Mouse (Mus musculus) C2C12 (cell line): ENCODE measurements around the gene Cacna2d3.

Experiments used
- CEBPB ChIP-seq: IDR thresholded peaks from one replicate; pipeline ENCODE4 v1.6.1; 2011; ENCODE audit warnings: low read depth, mild to moderate bottlenecking, control low read depth, moderate library complexity
- CTCF ChIP-seq: IDR thresholded peaks from one replicate; pipeline ENCODE4 v1.5.1; 2011; ENCODE audit not compliant: control insufficient read depth, insufficient read depth, insufficient read length
- MAX ChIP-seq: IDR thresholded peaks from one replicate; pipeline ENCODE4 v1.6.1; 2011; ENCODE audit warnings: mild to moderate bottlenecking, control low read depth
- MYOD1 ChIP-seq: IDR thresholded peaks from one replicate; pipeline ENCODE4 v1.6.1; 2011; ENCODE audit warnings: low read depth; ENCODE audit not compliant: control insufficient read depth, insufficient read length
- MYOG ChIP-seq: IDR thresholded peaks from one replicate; pipeline ENCODE4 v1.6.1; 2011; ENCODE audit not compliant: control insufficient read depth, insufficient read length; ENCODE audit errors: extremely low read depth
- USF1 ChIP-seq: IDR thresholded peaks from one replicate; pipeline ENCODE4 v1.6.1; 2011; ENCODE audit warnings: low read depth, mild to moderate bottlenecking, control low read depth, moderate library complexity

GRCm38 (mm10) chr14:28954086-28954485 lies 767.6 kb downstream of the Cacna2d3 start:
- no peak for TF ChIP-seq CTCF
- no peak for TF ChIP-seq USF1
- no peak for TF ChIP-seq MAX
- TF ChIP-seq MYOD1 = no peak
- TF ChIP-seq CEBPB = no peak
- no peak for TF ChIP-seq MYOG
